Mouse (Mus musculus): ENCODE data around the gene Ctnnb1. TPM values are rescaled to one million over a fixed set of nuclear protein-coding genes. Genes with fewer than 3 reads are reported as not detected.
"Not testable (repeated sequence)": the region's sequence is repeated elsewhere in the genome, so short reads cannot be mapped to it uniquely, and the experiment has no call there.

The Ctnnb1 gene
- polyA plus RNA-seq, 1 experiment: 255 TPM

DNA sequence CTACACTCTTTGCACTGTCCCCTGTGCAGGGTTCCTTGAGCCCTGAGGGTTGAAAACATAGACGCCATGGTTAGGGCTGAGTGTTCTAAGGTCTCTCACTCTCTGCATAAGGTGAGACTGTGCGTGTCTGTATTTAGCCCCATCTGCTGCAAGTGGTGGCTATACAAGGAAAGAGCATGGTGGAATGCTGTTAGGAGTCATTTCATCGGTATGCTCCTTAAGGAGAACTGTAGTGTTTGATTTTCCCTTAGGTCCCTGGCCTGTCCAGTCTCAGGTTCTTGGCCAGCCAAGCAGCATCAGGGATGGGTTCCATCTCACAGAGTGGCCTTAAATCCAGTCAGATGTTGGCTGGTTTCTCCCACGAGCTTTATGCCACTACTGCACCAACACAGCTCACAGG lies 14.6 kb upstream of the Ctnnb1 start:
- 94% methylated on average over 4 of the region's 4 CpGs for WGBS

DNA sequence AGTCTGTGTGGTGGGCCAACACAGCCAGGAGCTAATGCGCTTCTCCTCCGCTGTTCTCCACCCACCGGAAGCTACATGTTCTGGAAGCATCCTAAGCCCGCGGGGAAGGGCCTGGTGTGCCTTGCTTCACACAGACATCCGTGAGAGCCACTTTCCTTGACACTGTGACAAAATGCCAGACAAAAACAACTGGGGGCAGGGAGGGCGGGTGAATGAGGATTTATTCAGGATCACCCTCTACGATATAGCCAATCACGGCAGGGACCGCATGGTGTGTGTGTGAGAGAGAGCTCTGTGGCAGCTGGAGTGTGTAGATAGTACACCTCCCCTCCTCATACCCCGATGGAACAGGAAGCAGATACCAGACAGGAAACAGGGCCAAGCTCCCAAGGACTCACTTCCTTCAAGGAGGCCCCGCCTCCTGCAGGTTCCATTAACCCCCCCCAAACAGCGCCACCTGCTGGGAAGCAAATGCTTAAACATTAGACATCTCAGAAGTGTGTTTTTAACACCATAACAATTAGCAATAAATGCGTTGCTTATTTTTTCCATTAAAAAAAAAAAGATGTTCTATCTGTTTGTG lies 14.0 kb upstream of the Ctnnb1 start:
- 87% methylated on average over 14 of the region's 14 CpGs for WGBS
- TF ChIP-seq CTCF (IDR thresholded peaks at IDR 0.05; ENCODE audit: borderline replicate concordance, insufficient read depth, low read depth, low read length) (no peak), POLR2A (IDR thresholded peaks at IDR 0.05; ENCODE audit: borderline replicate concordance, insufficient read depth, low read length) (no peak)

More for the DNA sequence above, 14.6 kb upstream of the Ctnnb1 start:
- H3K27me3 ChIP-seq (ENCODE audit: control insufficient read depth, insufficient read depth, low read length): no peaks in the 10 kb centered on the region; the same call in 1 of the 2 replicates
- no peak for DNase-seq
- H3K27ac ChIP-seq (ENCODE audit: insufficient read depth, low read length): no peak overlapping the region
- TF ChIP-seq CTCF (IDR thresholded peaks at IDR 0.05; ENCODE audit: borderline replicate concordance, insufficient read depth, low read depth, low read length): no peak
- H3K4me3 ChIP-seq (replicated peaks; ENCODE audit: insufficient read depth, low read depth, low read length): no peak overlapping the region
- H3K4me1 ChIP-seq (ENCODE audit: control insufficient read depth, insufficient read depth, low read length): no peaks in the 10 kb centered on the region

GRCm38 (mm10) chr9:120917619-120918018 lies 11.4 kb upstream of the Ctnnb1 start:
- DNase-seq: not testable (repeated sequence)

More for the DNA sequence above, 14.0 kb upstream of the Ctnnb1 start:
- DNase-seq: no peak
- Histone ChIP-seq H3K4me1 (ENCODE audit: control insufficient read depth, insufficient read depth, low read length) (no peaks in the 10 kb centered on the region), H3K27ac (ENCODE audit: insufficient read depth, low read length) (no peak overlapping the region), H3K27me3 (ENCODE audit: control insufficient read depth, insufficient read depth, low read length) (no peaks in the 10 kb centered on the region; the same call in 1 of the 2 replicates), H3K4me3 (replicated peaks; ENCODE audit: insufficient read depth, low read depth, low read length) (no peak overlapping the region)

GRCm38 (mm10) chr9:120918211-120918610 lies 10.8 kb upstream of the Ctnnb1 start:
- TF ChIP-seq CTCF (IDR thresholded peaks at IDR 0.05; ENCODE audit: borderline replicate concordance, insufficient read depth, low read depth, low read length) (no peak), POLR2A (IDR thresholded peaks at IDR 0.05; ENCODE audit: borderline replicate concordance, insufficient read depth, low read length) (no peak)
- WGBS: 92% methylated on average over 5 of the region's 5 CpGs
- Histone ChIP-seq H3K4me3 (replicated peaks; ENCODE audit: insufficient read depth, low read depth, low read length) (no peak overlapping the region), H3K27ac (ENCODE audit: insufficient read depth, low read length) (no peak overlapping the region), H3K4me1 (ENCODE audit: control insufficient read depth, insufficient read depth, low read length) (no peaks in the 10 kb centered on the region), H3K27me3 (ENCODE audit: control insufficient read depth, insufficient read depth, low read length) (no peaks in the 10 kb centered on the region; the same call in 1 of the 2 replicates)
- DNase-seq: no peak

More at GRCm38 (mm10) chr9:120917619-120918018, 11.4 kb upstream of the Ctnnb1 start:
- not testable (repeated sequence) for H3K27ac ChIP-seq (ENCODE audit: insufficient read depth, low read length); H3K27me3 ChIP-seq (ENCODE audit: control insufficient read depth, insufficient read depth, low read length); H3K4me1 ChIP-seq (ENCODE audit: control insufficient read depth, insufficient read depth, low read length); H3K4me3 ChIP-seq (replicated peaks; ENCODE audit: insufficient read depth, low read depth, low read length)
- WGBS: 98% methylated on average over 2 of the region's 2 CpGs

DNA sequence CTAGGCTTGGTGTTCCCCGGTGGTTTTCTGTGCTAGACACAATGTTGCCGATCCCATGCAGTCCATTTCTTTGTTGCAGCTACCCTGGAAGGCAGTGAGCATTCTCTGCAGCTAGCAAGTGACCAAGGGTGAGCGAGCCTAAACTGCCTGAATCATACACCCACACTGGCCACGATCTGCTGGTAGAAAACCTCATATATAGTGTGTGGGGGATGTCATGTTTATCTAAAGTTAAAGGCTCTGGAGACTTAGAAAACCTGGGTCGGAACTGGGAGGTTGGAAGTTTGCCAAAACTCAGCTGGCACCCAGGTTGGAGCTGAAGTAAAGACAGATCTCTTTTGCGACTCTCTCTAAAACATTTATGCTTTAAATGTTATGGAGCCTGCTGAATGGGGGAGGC lies 10.4 kb upstream of the Ctnnb1 start:
- Histone ChIP-seq H3K4me3 (replicated peaks; ENCODE audit: insufficient read depth, low read depth, low read length) (no peak overlapping the region), H3K27ac (ENCODE audit: insufficient read depth, low read length) (no peak overlapping the region), H3K27me3 (ENCODE audit: control insufficient read depth, insufficient read depth, low read length) (no peaks in the 10 kb centered on the region), H3K4me1 (ENCODE audit: control insufficient read depth, insufficient read depth, low read length) (no peaks in the 10 kb centered on the region)
- 38% methylated on average over 6 of the region's 6 CpGs for WGBS
- no peak for DNase-seq
- TF ChIP-seq CTCF (IDR thresholded peaks at IDR 0.05; ENCODE audit: borderline replicate concordance, insufficient read depth, low read depth, low read length) (no peak), POLR2A (IDR thresholded peaks at IDR 0.05; ENCODE audit: borderline replicate concordance, insufficient read depth, low read length) (no peak)

- no peak overlapping the region for H3K27ac ChIP-seq (ENCODE audit: insufficient read depth, low read length)
- no peaks in the 10 kb centered on the region for H3K4me1 ChIP-seq (ENCODE audit: control insufficient read depth, insufficient read depth, low read length)
- no peak overlapping the region for H3K4me3 ChIP-seq (replicated peaks; ENCODE audit: insufficient read depth, low read depth, low read length)
- no peak for DNase-seq
- 85% methylated on average over 5 of the region's 5 CpGs for whole genome bisulfite sequencing
- TF ChIP-seq POLR2A (IDR thresholded peaks at IDR 0.05; ENCODE audit: borderline replicate concordance, insufficient read depth, low read length) (no peak), CTCF (IDR thresholded peaks at IDR 0.05; ENCODE audit: borderline replicate concordance, insufficient read depth, low read depth, low read length) (no peak)
- H3K27me3 ChIP-seq (ENCODE audit: control insufficient read depth, insufficient read depth, low read length): no peaks in the 10 kb centered on the region
Measured at GRCm38 (mm10) chr9:120919130-120919529, 9.9 kb upstream of the Ctnnb1 start.

DNA sequence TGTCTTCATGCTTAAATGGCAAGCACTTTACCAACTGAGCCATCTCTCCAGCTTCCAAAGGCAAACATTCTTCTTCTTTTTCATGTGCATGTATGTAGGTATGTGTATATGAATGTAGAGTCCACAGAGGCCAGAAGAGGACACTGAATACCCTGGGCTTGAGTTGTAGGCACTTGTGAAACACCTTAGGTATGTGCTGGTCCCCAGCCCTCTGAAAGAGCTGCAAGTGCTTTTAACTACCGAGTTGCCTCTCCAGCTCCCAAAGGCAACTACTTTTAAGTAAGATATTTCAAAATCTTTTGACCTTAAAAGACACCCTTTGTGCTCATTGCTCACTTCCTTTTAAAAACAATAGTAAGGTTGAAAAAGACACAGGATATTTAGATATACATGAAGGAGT lies 2.9 kb upstream of the Ctnnb1 start:
- Histone ChIP-seq H3K4me1 (ENCODE audit: control insufficient read depth, insufficient read depth, low read length) (no peaks in the 10 kb centered on the region), H3K27me3 (ENCODE audit: control insufficient read depth, insufficient read depth, low read length) (no peaks in the 10 kb centered on the region; the same call in 1 of the 2 replicates), H3K4me3 (replicated peaks; ENCODE audit: insufficient read depth, low read depth, low read length) (no peak overlapping the region), H3K27ac (ENCODE audit: insufficient read depth, low read length) (no peak overlapping the region)
- WGBS: 77% methylated on average over 1 of the region's 1 CpGs
- DNase-seq: no peak
- no peak for TF ChIP-seq CTCF (IDR thresholded peaks at IDR 0.05; ENCODE audit: borderline replicate concordance, insufficient read depth, low read depth, low read length)
- no peak for TF ChIP-seq POLR2A (IDR thresholded peaks at IDR 0.05; ENCODE audit: borderline replicate concordance, insufficient read depth, low read length)

- 76% methylated on average over 9 of the region's 9 CpGs for WGBS
- no peak for TF ChIP-seq CTCF (IDR thresholded peaks at IDR 0.05; ENCODE audit: borderline replicate concordance, insufficient read depth, low read depth, low read length)
- no peak for TF ChIP-seq POLR2A (IDR thresholded peaks at IDR 0.05; ENCODE audit: borderline replicate concordance, insufficient read depth, low read length)
- Histone ChIP-seq H3K4me3 (replicated peaks; ENCODE audit: insufficient read depth, low read depth, low read length) (no peak overlapping the region), H3K27me3 (ENCODE audit: control insufficient read depth, insufficient read depth, low read length) (no peaks in the 10 kb centered on the region; the same call in 1 of the 2 replicates), H3K4me1 (ENCODE audit: control insufficient read depth, insufficient read depth, low read length) (no peaks in the 10 kb centered on the region), H3K27ac (ENCODE audit: insufficient read depth, low read length) (no peak overlapping the region)
- DNase-seq: no peak
Measured at GRCm38 (mm10) chr9:120926939-120927606, 1.9 kb upstream of the Ctnnb1 start.
